Mouse (Mus musculus) ES-E14 (cell line): Measurements from ENCODE around the gene Zfand4.

ENCODE experiments used
- CHD2 ChIP-seq: IDR thresholded peaks from 2 replicates; pipeline ENCODE4 v1.6.1; 2014; ENCODE audit warnings: mild to moderate bottlenecking, low read depth, low read length, inconsistent platforms
- HCFC1 ChIP-seq: IDR thresholded peaks from 2 replicates; pipeline ENCODE4 v1.6.1; 2012; ENCODE audit warnings: low read length, inconsistent platforms, borderline replicate concordance; ENCODE audit not compliant: insufficient read depth
- MAFK ChIP-seq: IDR thresholded peaks from 2 replicates; pipeline ENCODE4 v1.6.1; 2014; ENCODE audit warnings: mild to moderate bottlenecking, low read depth, low read length, inconsistent platforms; ENCODE audit not compliant: insufficient read depth
- ZNF384 ChIP-seq: IDR thresholded peaks from 2 replicates; pipeline ENCODE4 v1.6.1; 2012; ENCODE audit warnings: low read depth, low read length, inconsistent platforms

DNA sequence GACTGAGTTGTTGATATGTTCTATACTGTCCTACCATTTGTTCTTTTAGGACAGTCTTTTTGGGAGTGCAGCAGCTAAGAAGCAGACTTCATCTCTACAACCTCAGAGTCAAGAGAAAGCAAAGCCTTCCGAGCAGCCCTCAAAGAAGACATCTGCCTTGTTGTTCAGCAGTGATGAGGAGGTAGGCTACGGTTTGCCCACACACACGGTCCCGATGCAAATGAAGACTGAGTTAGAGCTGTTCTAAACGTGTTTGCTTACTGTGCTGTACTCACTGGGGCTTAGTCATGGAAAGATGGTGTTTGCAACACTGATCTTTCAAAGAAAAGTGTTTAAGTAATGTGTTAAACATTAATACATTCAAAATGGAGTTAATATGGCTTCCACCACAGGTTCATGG is 25.9 kb upstream of the Zfand4 start:
- TF ChIP-seq CHD2 (no peak), ZNF384 (no peak), HCFC1 (no peak), MAFK (no peak)
